Mouse (Mus musculus): ENCODE measurements around the gene Ear6. TPM values are rescaled to one million over a fixed set of nuclear protein-coding genes. Genes with fewer than 3 reads are reported as not detected.
"Not testable (repeated sequence)": the region's sequence is repeated elsewhere in the genome, so short reads cannot be mapped to it uniquely, and the experiment has no call there.

The Ear6 gene
- not detected in 2 replicates for polyA plus RNA-seq (2015; fragmentation: Nextera tagmentation; extraction: Ambion mirVana)

- Histone ChIP-seq H3K36me3 (no peaks in the 10 kb centered on the region), H3K27ac (replicated peaks) (no peak within 1 kb of the TSS), H3K27me3 (replicated peaks) (no peaks in the 10 kb centered on the region), H3K9ac (no peak within 1 kb of the TSS), H3K4me1 (no peaks in the 10 kb centered on the region), H3K4me2 (no peak within 1 kb of the TSS), H3K4me3 (no peak within 1 kb of the TSS), H3K9me3 (no peaks in the 10 kb centered on the region)
- no peak for ATAC-seq (ENCODE audit: extremely low read depth, insufficient number of reproducible peaks, low FRiP score, low TSS enrichment)
Measured at GRCm38 (mm10) chr14:51853399-51853798, at the start of gene Ear6. Ear6 (plus strand) TSS chr14:51853699.

- H3K9me3 ChIP-seq, result no peaks in the 10 kb centered on the region
- no peaks in the 10 kb centered on the region for H3K36me3 ChIP-seq
- no peak overlapping the region for H3K27ac ChIP-seq (replicated peaks)
- 44% methylated on average over 1 of the region's 1 CpGs for WGBS
- no peak for ATAC-seq (ENCODE audit: extremely low read depth, insufficient number of reproducible peaks, low FRiP score, low TSS enrichment)
- no peaks in the 10 kb centered on the region for H3K4me1 ChIP-seq
- H3K27me3 ChIP-seq (replicated peaks), result no peaks in the 10 kb centered on the region
- H3K9ac ChIP-seq, result no peak overlapping the region
- H3K4me2 ChIP-seq, result no peak overlapping the region
- H3K4me3 ChIP-seq, result no peak overlapping the region
Measured at GRCm38 (mm10) chr14:51826625-51827024, 26.9 kb upstream of the Ear6 start.

GRCm38 (mm10) chr14:51827842-51828241, 25.7 kb upstream of the Ear6 start:
- 20% methylated on average over 5 of the region's 5 CpGs for WGBS
- not testable (repeated sequence) for H3K27ac ChIP-seq (replicated peaks); H3K4me3 ChIP-seq; H3K9ac ChIP-seq; H3K4me1 ChIP-seq; ATAC-seq (ENCODE audit: extremely low read depth, insufficient number of reproducible peaks, low FRiP score, low TSS enrichment); H3K9me3 ChIP-seq; H3K4me2 ChIP-seq; H3K27me3 ChIP-seq (replicated peaks); H3K36me3 ChIP-seq

- Histone ChIP-seq H3K9me3 (no peaks in the 10 kb centered on the region), H3K36me3 (no peaks in the 10 kb centered on the region), H3K9ac (no peak overlapping the region), H3K4me1 (no peaks in the 10 kb centered on the region), H3K4me2 (no peak overlapping the region), H3K4me3 (no peak overlapping the region), H3K27me3 (replicated peaks) (no peaks in the 10 kb centered on the region), H3K27ac (replicated peaks) (no peak overlapping the region)
- WGBS, result 68% methylated on average over 6 of the region's 6 CpGs
- no peak for ATAC-seq (ENCODE audit: extremely low read depth, insufficient number of reproducible peaks, low FRiP score, low TSS enrichment)
Measured at GRCm38 (mm10) chr14:51829188-51829587, 24.3 kb upstream of the Ear6 start.

GRCm38 (mm10) chr14:51838480-51838879, 15.0 kb upstream of the Ear6 start:
- not testable (repeated sequence) for ATAC-seq (ENCODE audit: extremely low read depth, insufficient number of reproducible peaks, low FRiP score, low TSS enrichment); H3K27ac ChIP-seq (replicated peaks); H3K9me3 ChIP-seq; H3K9ac ChIP-seq; H3K4me2 ChIP-seq; H3K4me1 ChIP-seq; H3K27me3 ChIP-seq (replicated peaks); H3K4me3 ChIP-seq; H3K36me3 ChIP-seq
- WGBS, result 30% methylated on average over 2 of the region's 2 CpGs

GRCm38 (mm10) chr14:51842250-51842649, 11.2 kb upstream of the Ear6 start:
- Histone ChIP-seq H3K4me1 (no peaks in the 10 kb centered on the region), H3K36me3 (no peaks in the 10 kb centered on the region), H3K4me3 (no peak overlapping the region), H3K27ac (replicated peaks) (no peak overlapping the region), H3K27me3 (replicated peaks) (no peaks in the 10 kb centered on the region), H3K4me2 (no peak overlapping the region), H3K9ac (no peak overlapping the region), H3K9me3 (no peaks in the 10 kb centered on the region)
- ATAC-seq (ENCODE audit: extremely low read depth, insufficient number of reproducible peaks, low FRiP score, low TSS enrichment), result no peak
- WGBS, result 56% methylated on average over 1 of the region's 1 CpGs

GRCm38 (mm10) chr14:51842781-51843180, 10.7 kb upstream of the Ear6 start:
- no peak overlapping the region for H3K4me2 ChIP-seq
- H3K4me1 ChIP-seq, result no peaks in the 10 kb centered on the region
- H3K27ac ChIP-seq (replicated peaks), result no peak overlapping the region
- H3K27me3 ChIP-seq (replicated peaks), result no peaks in the 10 kb centered on the region
- H3K4me3 ChIP-seq, result no peak overlapping the region
- no peaks in the 10 kb centered on the region for H3K9me3 ChIP-seq
- H3K36me3 ChIP-seq, result no peaks in the 10 kb centered on the region
- ATAC-seq (ENCODE audit: extremely low read depth, insufficient number of reproducible peaks, low FRiP score, low TSS enrichment), result no peak
- H3K9ac ChIP-seq, result no peak overlapping the region
- 71% methylated on average over 2 of the region's 2 CpGs for WGBS

GRCm38 (mm10) chr14:51843882-51844281, 9.6 kb upstream of the Ear6 start:
- no peaks in the 10 kb centered on the region for H3K9me3 ChIP-seq
- H3K4me3 ChIP-seq, result no peak overlapping the region
- H3K27me3 ChIP-seq (replicated peaks), result no peaks in the 10 kb centered on the region
- H3K4me2 ChIP-seq, result no peak overlapping the region
- H3K36me3 ChIP-seq, result no peaks in the 10 kb centered on the region
- no peaks in the 10 kb centered on the region for H3K4me1 ChIP-seq
- no peak overlapping the region for H3K27ac ChIP-seq (replicated peaks)
- no peak for ATAC-seq (ENCODE audit: extremely low read depth, insufficient number of reproducible peaks, low FRiP score, low TSS enrichment)
- no peak overlapping the region for H3K9ac ChIP-seq

GRCm38 (mm10) chr14:51846566-51846965, 6.9 kb upstream of the Ear6 start:
- H3K4me2 ChIP-seq, result no peak overlapping the region
- H3K9ac ChIP-seq, result no peak overlapping the region
- no peaks in the 10 kb centered on the region for H3K36me3 ChIP-seq
- no peak for ATAC-seq (ENCODE audit: extremely low read depth, insufficient number of reproducible peaks, low FRiP score, low TSS enrichment)
- WGBS, result 65% methylated on average over 3 of the region's 3 CpGs
- no peaks in the 10 kb centered on the region for H3K27me3 ChIP-seq (replicated peaks)
- no peak overlapping the region for H3K27ac ChIP-seq (replicated peaks)
- no peak overlapping the region for H3K4me3 ChIP-seq
- no peaks in the 10 kb centered on the region for H3K4me1 ChIP-seq
- H3K9me3 ChIP-seq, result no peaks in the 10 kb centered on the region

- WGBS, result 41% methylated on average over 3 of the region's 3 CpGs
- H3K27me3 ChIP-seq (replicated peaks); H3K9me3 ChIP-seq; H3K4me1 ChIP-seq; H3K9ac ChIP-seq; H3K4me2 ChIP-seq; ATAC-seq (ENCODE audit: extremely low read depth, insufficient number of reproducible peaks, low FRiP score, low TSS enrichment); H3K27ac ChIP-seq (replicated peaks); H3K36me3 ChIP-seq; H3K4me3 ChIP-seq: not testable (repeated sequence)
Measured at GRCm38 (mm10) chr14:51851006-51851405, 2.5 kb upstream of the Ear6 start.

- WGBS, result 71% methylated on average over 7 of the region's 7 CpGs
Measured at GRCm38 (mm10) chr14:51855280-51855679, 1.8 kb downstream of the Ear6 start.

GRCm38 (mm10) chr14:51863603-51864002, 10.1 kb downstream of the Ear6 start:
- H3K27me3 ChIP-seq (replicated peaks); H3K9me3 ChIP-seq; H3K9ac ChIP-seq; H3K4me1 ChIP-seq; H3K27ac ChIP-seq (replicated peaks); H3K4me3 ChIP-seq; H3K4me2 ChIP-seq; H3K36me3 ChIP-seq; ATAC-seq (ENCODE audit: extremely low read depth, insufficient number of reproducible peaks, low FRiP score, low TSS enrichment): not testable (repeated sequence)
- WGBS, result 5% methylated on average over 1 of the region's 1 CpGs

More at GRCm38 (mm10) chr14:51855280-51855679, 1.8 kb downstream of the Ear6 start:
- H3K4me1 ChIP-seq; H3K27me3 ChIP-seq (replicated peaks); H3K9ac ChIP-seq; H3K4me2 ChIP-seq; H3K27ac ChIP-seq (replicated peaks); ATAC-seq (ENCODE audit: extremely low read depth, insufficient number of reproducible peaks, low FRiP score, low TSS enrichment); H3K9me3 ChIP-seq; H3K4me3 ChIP-seq; H3K36me3 ChIP-seq: not testable (repeated sequence)

Measured in heart, embryonic 13.5 days (tissue).